Mouse (Mus musculus) neural tube, embryonic 11.5 days (tissue): ENCODE data around the gene Arg2. TPM values are rescaled to one million over a fixed set of nuclear protein-coding genes. Genes with fewer than 3 reads are reported as not detected.
A peak's percentile ranks its signal among the peaks of the same experiment; 100 is the strongest.

Source experiments
- ATAC-seq: fragments of 200-750 bp; cut with Nextera tagmentation; 2 replicates; pipeline ENCODE4 v1.8.0; 2017; ENCODE audit warnings: moderate number of reproducible peaks, mild to moderate bottlenecking, moderate TSS enrichment, moderate library complexity; ENCODE audit not compliant: insufficient read depth, low FRiP score, low TSS enrichment
- DNase-seq: peaks from one replicate; pipeline ENCODE4 v3.0.0-alpha.2; 2015; ENCODE audit warnings: low spot score
- H3K27ac ChIP-seq: fragments of 300-500 bp; sonication (generic); 2 replicates; pipeline ENCODE4 v1.5.1; 2014; ENCODE audit warnings: low read depth, mild to moderate bottlenecking, low read length
- H3K27me3 ChIP-seq: fragments of 300-500 bp; sonication (generic); 2 replicates; pipeline ENCODE4 v1.6.1; 2014; ENCODE audit warnings: mild to moderate bottlenecking, low read length, mixed read lengths; ENCODE audit not compliant: control insufficient read depth, insufficient read depth
- H3K36me3 ChIP-seq: fragments of 300-500 bp; sonication (generic); 2 replicates; pipeline ENCODE4 v1.6.1; 2014; ENCODE audit warnings: mild to moderate bottlenecking, low read length, moderate library complexity, mixed read lengths; ENCODE audit not compliant: control insufficient read depth, insufficient read depth
- H3K4me1 ChIP-seq: fragments of 300-500 bp; sonication (generic); 2 replicates; pipeline ENCODE4 v1.6.1; 2014; ENCODE audit warnings: low read length, mixed read lengths; ENCODE audit not compliant: control insufficient read depth, insufficient read depth
- H3K4me2 ChIP-seq: fragments of 300-500 bp; sonication (generic); 2 replicates; pipeline ENCODE4 v1.6.1; 2014; ENCODE audit warnings: low read depth, mild to moderate bottlenecking, moderate library complexity
- H3K4me3 ChIP-seq: fragments of 300-500 bp; sonication (generic); 2 replicates; pipeline ENCODE4 v1.5.1; 2014; ENCODE audit warnings: low read depth, low read length
- H3K9ac ChIP-seq: fragments of 300-500 bp; sonication (generic); 2 replicates; pipeline ENCODE4 v1.6.1; 2014; ENCODE audit warnings: mild to moderate bottlenecking, low read length
- H3K9me3 ChIP-seq: fragments of 300-500 bp; sonication (generic); 2 replicates; pipeline ENCODE4 v1.6.1; 2016; ENCODE audit warnings: low read length; ENCODE audit not compliant: control insufficient read depth
- WGBS: fragments of 180-500 bp; shearing (Covaris S2); extraction: QIAGEN DNeasy Blood & Tissue Kit; methylation state at CpG from one replicate; pipeline ENCODE4 v1.1.7; 2014; 5-methylcytosine and 5-hydroxymethylcytosine counted together
- polyA plus RNA-seq: library from polyadenylated mRNA; unstranded; fragments of >200 nt; fragmentation: Nextera tagmentation; extraction: Ambion mirVana; gene quantifications from 2 replicates; pipeline ENCODE4 v1.2.1, GENCODE M21; 2014

Arg2 gene
- polyA plus RNA-seq, 1 experiment from 2014 or later, result 7.8 TPM

GRCm38 (mm10) chr12:79141384-79141783 lies 10.8 kb downstream of the Arg2 start:
- H3K4me1 ChIP-seq, result no peaks in the 10 kb centered on the region
- H3K4me2 ChIP-seq, result no peak overlapping the region
- no peak for ATAC-seq
- no peaks in the 10 kb centered on the region for H3K27me3 ChIP-seq
- no peaks in the 10 kb centered on the region for H3K36me3 ChIP-seq
- no peak for DNase-seq
- no peak overlapping the region for H3K27ac ChIP-seq
- H3K4me3 ChIP-seq, result no peak overlapping the region
- H3K9me3 ChIP-seq, result no peaks in the 10 kb centered on the region
- no peak overlapping the region for H3K9ac ChIP-seq

DNA sequence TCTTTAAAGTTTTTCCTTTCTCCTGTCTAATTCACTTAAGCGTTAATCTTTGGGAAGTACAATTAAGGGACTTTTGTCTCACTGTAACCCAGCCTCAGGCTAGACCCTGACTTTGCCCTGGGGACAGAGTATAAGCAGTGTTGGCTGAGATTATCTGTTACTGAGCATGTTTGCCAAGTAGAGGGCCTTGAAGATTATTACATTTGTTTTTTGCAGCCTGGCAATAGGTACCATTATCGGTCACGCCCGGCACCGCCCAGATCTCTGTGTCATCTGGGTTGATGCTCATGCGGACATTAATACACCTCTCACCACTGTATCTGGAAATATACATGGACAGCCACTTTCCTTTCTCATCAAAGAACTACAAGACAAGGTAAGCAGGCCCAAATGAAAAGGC lies 19.1 kb downstream of the Arg2 start:
- H3K27me3 ChIP-seq, result no peaks in the 10 kb centered on the region
- ATAC-seq (no peak), DNase-seq (no peak)
- H3K4me1 ChIP-seq, result no peaks in the 10 kb centered on the region
- WGBS, result 97% methylated on average over 6 of the region's 6 CpGs
- peaks cover under 1% of the 10 kb centered on the region for H3K36me3 ChIP-seq
- H3K9me3 ChIP-seq, result no peaks in the 10 kb centered on the region
- H3K4me3 ChIP-seq, result no peak overlapping the region
- H3K9ac ChIP-seq, result no peak overlapping the region
- no peak overlapping the region for H3K4me2 ChIP-seq
- no peak overlapping the region for H3K27ac ChIP-seq

DNA sequence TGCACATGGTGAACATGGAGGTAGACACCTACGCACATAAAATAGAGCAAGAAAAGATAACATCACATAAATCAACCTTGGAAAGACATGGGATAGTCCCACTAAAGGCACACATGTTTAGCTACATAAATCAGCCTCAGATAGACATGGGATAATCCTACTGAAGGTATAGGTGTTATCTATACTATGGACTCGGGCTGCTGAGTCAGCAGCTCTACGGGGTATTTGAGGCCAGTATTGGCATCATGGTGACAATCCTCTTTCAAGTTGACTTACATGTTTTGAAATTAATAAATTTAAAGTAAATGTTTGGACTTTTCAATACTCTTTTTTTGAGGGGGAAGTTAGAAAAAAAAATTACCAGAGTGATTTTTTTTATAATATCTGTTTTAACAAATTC lies 32.3 kb downstream of the Arg2 start:
- WGBS, result 96% methylated on average over 3 of the region's 3 CpGs
- H3K36me3 ChIP-seq, result peaks cover 6% of the 10 kb centered on the region; the same call in 1 of the 2 replicates

GRCm38 (mm10) chr12:79169173-79169572 lies 38.6 kb downstream of the Arg2 start:
- Histone ChIP-seq H3K27ac (no peak overlapping the region), H3K4me3 (no peak overlapping the region), H3K9me3 (no peaks in the 10 kb centered on the region), H3K36me3 (no peaks in the 10 kb centered on the region), H3K4me1 (peaks cover 6% of the 10 kb centered on the region), H3K9ac (no peak overlapping the region), H3K27me3 (no peaks in the 10 kb centered on the region), H3K4me2 (no peak overlapping the region)
- DNase-seq (no peak), ATAC-seq (no peak)

More for the DNA sequence above, 32.3 kb downstream of the Arg2 start:
- DNase-seq (no peak), ATAC-seq (no peak)
- Histone ChIP-seq H3K27ac (no peak overlapping the region), H3K9ac (no peak overlapping the region), H3K9me3 (no peaks in the 10 kb centered on the region), H3K27me3 (no peaks in the 10 kb centered on the region), H3K4me3 (no peak overlapping the region), H3K4me2 (no peak overlapping the region), H3K4me1 (no peaks in the 10 kb centered on the region)

DNA sequence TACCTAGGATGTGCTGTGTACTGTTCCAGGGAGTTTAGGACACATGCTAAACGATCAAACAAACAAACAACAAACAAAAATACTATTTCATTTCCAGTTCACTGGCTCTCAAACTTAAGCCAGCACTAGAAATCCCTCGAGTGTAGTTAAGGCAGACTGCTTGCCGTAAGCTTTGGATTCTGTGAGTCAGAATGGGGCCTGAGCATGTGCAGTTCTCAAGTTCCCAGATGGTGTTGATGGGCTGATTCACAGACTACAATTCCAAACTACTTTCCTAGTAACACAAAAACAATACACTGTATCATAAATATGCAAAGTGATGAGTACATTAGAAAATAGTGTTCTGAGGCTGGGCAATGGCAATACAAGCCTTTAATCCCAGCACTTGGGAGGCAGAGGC lies 39.8 kb downstream of the Arg2 start:
- WGBS, result 75% methylated on average over 3 of the region's 3 CpGs
- H3K4me3 ChIP-seq, result no peak overlapping the region
- no peak overlapping the region for H3K9ac ChIP-seq
- H3K4me2 ChIP-seq, result no peak overlapping the region
- H3K27ac ChIP-seq, result no peak overlapping the region
- no peaks in the 10 kb centered on the region for H3K27me3 ChIP-seq
- H3K36me3 ChIP-seq, result no peaks in the 10 kb centered on the region
- ATAC-seq (no peak), DNase-seq (no peak)
- peaks cover 6% of the 10 kb centered on the region for H3K4me1 ChIP-seq
- H3K9me3 ChIP-seq, result no peaks in the 10 kb centered on the region

- Histone ChIP-seq H3K4me3 (peak overlapping the region; percentile 97), H3K9me3 (no peaks in the 10 kb centered on the region), H3K36me3 (no peaks in the 10 kb centered on the region), H3K27ac (no peak overlapping the region), H3K9ac (peak overlapping the region; percentile 91), H3K4me1 (peaks cover 6% of the 10 kb centered on the region), H3K4me2 (peak overlapping the region; percentile 53), H3K27me3 (no peaks in the 10 kb centered on the region)
- ATAC-seq (no peak), DNase-seq (no peak)
- 39% methylated on average over 12 of the region's 12 CpGs for WGBS
These were observed 40.9 kb downstream of the Arg2 start for GRCm38 (mm10) chr12:79171269-79171995.

GRCm38 (mm10) chr12:79172019-79172941 lies 41.7 kb downstream of the Arg2 start, which contains the start of gene Vti1b:
TSS of gene Vti1b (minus strand) at chr12:79172667.
- DNase-seq (peak; percentile 89), ATAC-seq (peak; percentile 97)
- peak within 1 kb of the TSS; percentile 53 for H3K4me2 ChIP-seq
- no peaks in the 10 kb centered on the region for H3K27me3 ChIP-seq
- H3K27ac ChIP-seq, result peak within 1 kb of the TSS; percentile 78
- under 1% methylated on average over 72 of the region's 73 CpGs for WGBS
- H3K9me3 ChIP-seq, result no peaks in the 10 kb centered on the region
- H3K9ac ChIP-seq, result peak within 1 kb of the TSS; percentile 91
- H3K36me3 ChIP-seq, result no peaks in the 10 kb centered on the region
- H3K4me1 ChIP-seq, result peaks cover 6% of the 10 kb centered on the region
- peak within 1 kb of the TSS; percentile 97 for H3K4me3 ChIP-seq

DNA sequence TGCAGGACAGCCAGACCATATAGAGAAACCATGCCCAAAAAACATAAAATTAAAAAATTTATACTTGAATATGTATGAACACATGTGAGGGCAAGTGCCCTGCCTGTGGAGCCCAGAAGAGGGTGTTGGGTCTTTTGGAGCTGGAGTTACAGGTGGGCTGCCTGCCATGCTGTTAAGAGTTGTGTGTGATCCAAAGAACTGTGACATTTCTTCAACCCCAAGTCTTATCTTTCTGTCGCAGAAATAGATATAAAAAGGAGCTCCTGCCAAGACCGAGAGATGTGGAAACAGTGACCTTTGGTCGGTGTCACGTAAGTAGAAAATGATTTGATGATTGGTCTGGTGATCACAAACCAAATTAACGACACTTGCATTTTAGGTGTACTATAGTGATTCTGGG lies 43.1 kb downstream of the Arg2 start:
- ATAC-seq (no peak), DNase-seq (no peak)
- Histone ChIP-seq H3K36me3 (no peaks in the 10 kb centered on the region), H3K27ac (no peak overlapping the region), H3K4me2 (no peak overlapping the region), H3K27me3 (no peaks in the 10 kb centered on the region), H3K9ac (no peak overlapping the region), H3K4me3 (no peak overlapping the region), H3K4me1 (peaks cover 6% of the 10 kb centered on the region), H3K9me3 (no peaks in the 10 kb centered on the region)
- WGBS, result 86% methylated on average over 5 of the region's 5 CpGs
